In genomic region chr7:126357838-126358237, GRCm38 (mm10) we compare ENCODE assay signal across 21 mouse cellular contexts. TPM values are rescaled to one million over a fixed set of nuclear protein-coding genes. Genes with fewer than 3 reads are reported as not detected.
"Had no signal": no experiment of that assay in that cellular context is flagged by ENCODE, and none has a peak within 500 bp of the region (broad histone marks: within the 10 kb centered on the region; RNA-seq: fewer than 3 reads in every experiment).

No protein-coding gene starts in this region.

- H3K4me1 ChIP-seq: limb, embryonic 13.5 days; neural tube, embryonic 12.5 days; stomach, embryonic 15.5 days had no signal

- H3K27me3 ChIP-seq: limb, embryonic 13.5 days; neural tube, embryonic 12.5 days; stomach, embryonic 15.5 days had no signal

- H3K27ac ChIP-seq: layer of hippocampus, adult 2 months; limb, embryonic 13.5 days; liver, embryonic 14.5 days; neural tube, embryonic 12.5 days; stomach, embryonic 15.5 days had no signal

- H3K36me3 ChIP-seq: limb, embryonic 13.5 days; midbrain, embryonic 10.5 days; neural tube, embryonic 12.5 days; stomach, embryonic 15.5 days had no signal

- DNase-seq: kidney, adult 11 months; kidney, adult 9 months; kidney, postnatal 10 days; kidney, postnatal 4 days; left cerebral cortex, postnatal 4 days; lung, adult 18-20 months; lung, postnatal 36 days; midbrain, embryonic 14.5 days; spleen, adult 18-20 months; thymus, postnatal 4 days had no signal

- H3K4me3 ChIP-seq: layer of hippocampus, adult 2 months; limb, embryonic 13.5 days; midbrain, embryonic 10.5 days; myocyte; neural tube, embryonic 12.5 days; stomach, embryonic 15.5 days had no signal

- H3K9me3 ChIP-seq: limb, embryonic 13.5 days; midbrain, embryonic 10.5 days; neural tube, embryonic 12.5 days; stomach, embryonic 15.5 days had no signal

- H3K4me2 ChIP-seq: limb, embryonic 13.5 days; neural tube, embryonic 12.5 days; stomach, embryonic 15.5 days had no signal

- H3K9ac ChIP-seq: limb, embryonic 13.5 days; liver, embryonic 14.5 days; neural tube, embryonic 12.5 days; stomach, embryonic 15.5 days had no signal

RNA-seq across cellular contexts. Expression of gene Cd19, which starts 56.9 kb away (rescaled TPM):
- total RNA-seq: layer of hippocampus, adult 2 months; layer of hippocampus, postnatal 14 days; left cerebral cortex, adult 18-20 months; left cerebral cortex, postnatal 10 days; megakaryocyte progenitor cell, adult 5-6 weeks had no signal
- polyA plus RNA-seq: limb, embryonic 13.5 days; midbrain, embryonic 14.5 days; neural tube, embryonic 12.5 days had no signal
